Mouse (Mus musculus): ENCODE results near the gene Wdr25. TPM values are rescaled to one million over a fixed set of nuclear protein-coding genes. Genes with fewer than 3 reads are reported as not detected.

Gene Wdr25
- total and polyA plus RNA-seq, 2 experiments = 9.4 to 11.4 TPM

- no peak overlapping the region for H3K9ac ChIP-seq (ENCODE audit: low read depth, low read length)
- 73% methylated on average over 3 of the region's 3 CpGs for WGBS
- DNase-seq (ENCODE audit: extremely low read depth, low read depth, low spot score) = no peak
- no peaks in the 10 kb centered on the region for H3K36me3 ChIP-seq (ENCODE audit: control insufficient read depth, insufficient read depth, low read length)
- H3K27ac ChIP-seq (replicated peaks; ENCODE audit: insufficient read depth, low read depth, low read length) = no peak overlapping the region
- no peaks in the 10 kb centered on the region for H3K27me3 ChIP-seq (ENCODE audit: control insufficient read depth, insufficient read depth, low read length)
- TF ChIP-seq CTCF (IDR thresholded peaks at IDR 0.05; ENCODE audit: low read depth, low read length) (no peak), POLR2A (IDR thresholded peaks at IDR 0.05; ENCODE audit: extremely low read depth, insufficient read depth, low read length) (no peak)
- H3K4me3 ChIP-seq (ENCODE audit: insufficient read depth, low read depth, low read length) = no peak overlapping the region
- H3K79me2 ChIP-seq (ENCODE audit: control insufficient read depth, insufficient read depth, low read length) = no peaks in the 10 kb centered on the region
- H3K4me1 ChIP-seq (ENCODE audit: control insufficient read depth, insufficient read depth, low read length) = no peaks in the 10 kb centered on the region
Measured at GRCm38 (mm10) chr12:108932113-108932512, 38.7 kb downstream of the Wdr25 start.

GRCm38 (mm10) chr12:108934231-108934630 is 40.8 kb downstream of the Wdr25 start:
- Histone ChIP-seq H3K79me2 (ENCODE audit: control insufficient read depth, insufficient read depth, low read length) (no peaks in the 10 kb centered on the region), H3K4me3 (ENCODE audit: insufficient read depth, low read depth, low read length) (no peak overlapping the region), H3K27me3 (ENCODE audit: control insufficient read depth, insufficient read depth, low read length) (no peaks in the 10 kb centered on the region), H3K4me1 (ENCODE audit: control insufficient read depth, insufficient read depth, low read length) (no peaks in the 10 kb centered on the region), H3K36me3 (ENCODE audit: control insufficient read depth, insufficient read depth, low read length) (no peaks in the 10 kb centered on the region), H3K27ac (replicated peaks; ENCODE audit: insufficient read depth, low read depth, low read length) (no peak overlapping the region), H3K9ac (ENCODE audit: low read depth, low read length) (no peak overlapping the region)
- WGBS = 92% methylated on average over 6 of the region's 6 CpGs
- no peak for DNase-seq (ENCODE audit: extremely low read depth, low read depth, low spot score)
- TF ChIP-seq CTCF (IDR thresholded peaks at IDR 0.05; ENCODE audit: low read depth, low read length) = no peak
- no peak for TF ChIP-seq POLR2A (IDR thresholded peaks at IDR 0.05; ENCODE audit: extremely low read depth, insufficient read depth, low read length)

- Histone ChIP-seq H3K36me3 (ENCODE audit: control insufficient read depth, insufficient read depth, low read length) (no peaks in the 10 kb centered on the region), H3K9ac (ENCODE audit: low read depth, low read length) (no peak overlapping the region), H3K27ac (replicated peaks; ENCODE audit: insufficient read depth, low read depth, low read length) (no peak overlapping the region), H3K4me3 (ENCODE audit: insufficient read depth, low read depth, low read length) (no peak overlapping the region), H3K27me3 (ENCODE audit: control insufficient read depth, insufficient read depth, low read length) (no peaks in the 10 kb centered on the region), H3K4me1 (ENCODE audit: control insufficient read depth, insufficient read depth, low read length) (no peaks in the 10 kb centered on the region), H3K79me2 (ENCODE audit: control insufficient read depth, insufficient read depth, low read length) (no peaks in the 10 kb centered on the region)
- peak; percentile 39 for DNase-seq (ENCODE audit: extremely low read depth, low read depth, low spot score)
- WGBS = 73% methylated on average over 6 of the region's 6 CpGs
- no peak for TF ChIP-seq POLR2A (IDR thresholded peaks at IDR 0.05; ENCODE audit: extremely low read depth, insufficient read depth, low read length)
- TF ChIP-seq CTCF (IDR thresholded peaks at IDR 0.05; ENCODE audit: low read depth, low read length) = no peak
Measured at GRCm38 (mm10) chr12:108936834-108937233, 43.4 kb downstream of the Wdr25 start.

DNA sequence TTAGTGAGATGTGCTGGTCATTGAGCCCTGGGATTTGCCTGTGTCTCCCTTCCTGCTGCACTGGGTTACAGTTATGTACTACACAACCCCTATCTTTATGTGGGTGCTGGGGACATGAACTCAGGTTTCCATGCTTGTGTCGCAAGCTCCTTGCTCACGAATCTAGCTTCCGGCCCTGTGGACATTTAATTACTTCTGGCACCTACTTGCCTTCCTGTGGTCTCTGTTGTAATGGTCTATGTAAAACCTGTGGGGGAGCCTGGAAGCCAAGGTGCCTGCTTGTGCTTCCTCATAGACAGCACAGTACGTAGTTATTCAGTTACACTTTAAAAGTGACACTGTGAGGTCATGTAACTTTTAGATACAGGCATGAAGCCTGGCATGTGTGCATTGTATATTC is 44.1 kb downstream of the Wdr25 start:
- no peak overlapping the region for H3K4me3 ChIP-seq (ENCODE audit: insufficient read depth, low read depth, low read length)
- H3K27ac ChIP-seq (replicated peaks; ENCODE audit: insufficient read depth, low read depth, low read length) = no peak overlapping the region
- H3K9ac ChIP-seq (ENCODE audit: low read depth, low read length) = no peak overlapping the region
- no peaks in the 10 kb centered on the region for H3K4me1 ChIP-seq (ENCODE audit: control insufficient read depth, insufficient read depth, low read length)
- no peak for DNase-seq (ENCODE audit: extremely low read depth, low read depth, low spot score)
- 80% methylated on average over 4 of the region's 4 CpGs for WGBS
- H3K27me3 ChIP-seq (ENCODE audit: control insufficient read depth, insufficient read depth, low read length) = no peaks in the 10 kb centered on the region
- H3K79me2 ChIP-seq (ENCODE audit: control insufficient read depth, insufficient read depth, low read length) = no peaks in the 10 kb centered on the region
- TF ChIP-seq CTCF (IDR thresholded peaks at IDR 0.05; ENCODE audit: low read depth, low read length) = no peak
- H3K36me3 ChIP-seq (ENCODE audit: control insufficient read depth, insufficient read depth, low read length) = no peaks in the 10 kb centered on the region

DNA sequence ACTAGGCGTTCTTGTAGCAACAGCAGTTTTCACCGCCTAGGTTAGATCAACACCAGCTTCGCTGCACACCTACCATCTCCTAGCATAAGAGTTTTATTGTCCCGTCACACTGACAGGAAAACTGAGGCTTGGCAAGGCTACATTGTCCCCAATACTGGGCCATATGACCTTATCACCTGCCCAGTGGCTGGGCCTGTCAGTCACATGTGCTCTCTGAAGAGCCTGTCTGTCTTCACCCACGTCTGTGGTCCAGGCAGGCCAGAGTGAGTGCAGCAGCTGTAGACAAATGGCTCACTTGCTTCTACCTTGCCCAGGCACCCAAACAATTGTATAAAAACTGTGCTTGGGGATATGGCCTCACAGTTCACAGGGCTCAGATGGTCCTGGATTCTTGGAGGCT is 45.4 kb downstream of the Wdr25 start:
- no peak overlapping the region for H3K9ac ChIP-seq (ENCODE audit: low read depth, low read length)
- 94% methylated on average over 5 of the region's 5 CpGs for WGBS
- no peaks in the 10 kb centered on the region for H3K79me2 ChIP-seq (ENCODE audit: control insufficient read depth, insufficient read depth, low read length)
- H3K27me3 ChIP-seq (ENCODE audit: control insufficient read depth, insufficient read depth, low read length) = no peaks in the 10 kb centered on the region
- H3K27ac ChIP-seq (replicated peaks; ENCODE audit: insufficient read depth, low read depth, low read length) = no peak overlapping the region
- TF ChIP-seq POLR2A (IDR thresholded peaks at IDR 0.05; ENCODE audit: extremely low read depth, insufficient read depth, low read length) (no peak), CTCF (IDR thresholded peaks at IDR 0.05; ENCODE audit: low read depth, low read length) (no peak)
- DNase-seq (ENCODE audit: extremely low read depth, low read depth, low spot score) = no peak
- no peaks in the 10 kb centered on the region for H3K4me1 ChIP-seq (ENCODE audit: control insufficient read depth, insufficient read depth, low read length)
- no peaks in the 10 kb centered on the region for H3K36me3 ChIP-seq (ENCODE audit: control insufficient read depth, insufficient read depth, low read length)
- H3K4me3 ChIP-seq (ENCODE audit: insufficient read depth, low read depth, low read length) = no peak overlapping the region

- 86% methylated on average over 9 of the region's 9 CpGs for WGBS
- H3K4me3 ChIP-seq (ENCODE audit: insufficient read depth, low read depth, low read length) = no peak overlapping the region
- no peak overlapping the region for H3K9ac ChIP-seq (ENCODE audit: low read depth, low read length)
- H3K4me1 ChIP-seq (ENCODE audit: control insufficient read depth, insufficient read depth, low read length) = no peaks in the 10 kb centered on the region
- TF ChIP-seq POLR2A (IDR thresholded peaks at IDR 0.05; ENCODE audit: extremely low read depth, insufficient read depth, low read length) (no peak), CTCF (IDR thresholded peaks at IDR 0.05; ENCODE audit: low read depth, low read length) (no peak)
- DNase-seq (ENCODE audit: extremely low read depth, low read depth, low spot score) = no peak
- H3K79me2 ChIP-seq (ENCODE audit: control insufficient read depth, insufficient read depth, low read length) = no peaks in the 10 kb centered on the region
- H3K27ac ChIP-seq (replicated peaks; ENCODE audit: insufficient read depth, low read depth, low read length) = no peak overlapping the region
- H3K27me3 ChIP-seq (ENCODE audit: control insufficient read depth, insufficient read depth, low read length) = no peaks in the 10 kb centered on the region
- no peaks in the 10 kb centered on the region for H3K36me3 ChIP-seq (ENCODE audit: control insufficient read depth, insufficient read depth, low read length)
Measured at GRCm38 (mm10) chr12:108939317-108939716, 45.9 kb downstream of the Wdr25 start.

Measured in liver, adult 2 months (tissue).